Mouse (Mus musculus): ENCODE results near the gene Nucks1. TPM values are rescaled to one million over a fixed set of nuclear protein-coding genes. Genes with fewer than 3 reads are reported as not detected.
A peak's percentile ranks its signal among the peaks of the same experiment; 100 is the strongest.

The Nucks1 gene
- total RNA-seq, 1 experiment from 2014 or later = 79.3 TPM

DNA sequence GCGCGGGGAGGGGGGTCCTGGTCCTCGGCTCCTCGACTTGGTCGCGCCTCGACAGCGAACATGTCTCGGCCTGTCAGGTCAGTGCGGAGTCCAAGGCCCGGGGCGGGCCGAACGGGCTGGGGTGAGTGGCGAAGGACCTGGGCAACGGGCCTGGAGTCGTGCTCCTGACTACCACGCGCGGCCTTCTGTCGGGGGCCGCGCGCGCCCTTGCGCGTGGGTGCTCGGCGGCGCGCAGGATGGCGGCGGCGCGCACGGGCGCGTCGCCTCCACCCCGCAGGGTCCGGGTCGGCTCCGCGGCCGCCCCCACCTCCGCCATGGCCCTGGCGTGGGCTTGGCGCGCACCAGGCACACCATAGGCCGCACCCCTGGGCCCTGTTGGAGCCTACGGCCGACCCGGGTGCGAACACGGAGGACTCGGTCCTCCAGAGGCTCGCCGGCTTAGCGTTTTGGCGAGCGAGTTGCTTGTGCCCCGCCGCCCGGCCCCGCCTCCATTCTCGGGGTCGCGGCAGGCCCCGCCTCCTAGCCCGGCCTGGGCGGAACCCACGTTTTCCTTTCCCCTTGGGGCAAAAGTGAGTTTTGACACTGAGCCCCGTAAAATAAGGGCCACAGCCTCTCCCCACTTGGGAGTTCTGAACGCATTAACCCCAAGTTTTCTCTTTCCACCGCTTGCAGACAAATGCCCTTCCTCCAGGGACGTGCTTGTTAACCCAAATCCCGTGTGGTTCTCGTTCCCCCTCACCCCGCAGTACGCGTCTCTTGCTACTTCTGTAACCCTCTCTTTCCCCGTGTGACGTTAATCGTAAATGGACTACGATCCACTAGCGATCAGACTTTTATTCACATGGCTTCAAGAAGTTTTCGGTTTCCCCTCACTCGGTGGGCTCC is 582 bp downstream of the Nucks1 start:
- peak; percentile 34 for ATAC-seq (replicated peaks; ENCODE audit: insufficient number of reproducible peaks, low FRiP score, low TSS enrichment, poor library complexity, severe bottlenecking)

DNA sequence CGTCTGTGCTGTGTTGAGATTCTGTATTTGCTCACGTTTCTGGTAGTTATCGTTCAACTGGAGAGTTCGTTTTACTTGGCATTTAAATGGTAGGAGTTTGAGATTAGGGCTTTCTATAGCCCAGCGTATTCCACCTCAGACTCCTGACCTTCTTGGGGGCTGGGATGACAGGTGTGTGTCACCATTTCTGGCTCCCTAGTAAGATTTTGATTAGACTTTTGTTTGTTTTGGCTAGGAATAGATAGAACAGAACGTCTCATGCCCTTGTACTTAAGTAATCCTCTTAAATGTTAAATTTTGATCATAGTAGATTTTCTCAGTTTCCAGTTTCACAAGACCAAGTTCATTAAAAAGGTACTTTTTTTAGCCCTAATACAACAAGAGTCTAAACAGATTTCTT is 7.3 kb downstream of the Nucks1 start:
- no peak for ATAC-seq (replicated peaks; ENCODE audit: insufficient number of reproducible peaks, low FRiP score, low TSS enrichment, poor library complexity, severe bottlenecking)

DNA sequence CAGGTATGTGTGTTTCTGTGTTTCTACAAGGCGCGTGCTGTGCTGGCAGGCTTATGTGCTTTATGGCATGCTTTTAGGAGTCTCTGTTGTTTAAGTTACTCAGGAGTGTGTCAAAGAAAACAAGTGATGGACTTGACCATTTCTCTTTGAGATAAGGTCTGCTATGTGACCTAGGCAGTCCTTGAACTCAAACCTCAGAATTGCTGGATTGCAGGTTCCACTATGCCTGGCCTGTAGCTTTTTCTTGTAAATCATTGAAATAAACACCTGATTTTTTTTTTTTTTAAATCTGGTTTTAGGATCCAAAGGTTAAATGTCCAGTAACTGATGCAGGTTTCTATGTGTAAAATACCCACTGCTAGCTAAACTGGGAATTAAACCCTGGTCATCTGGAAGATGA is 8.7 kb downstream of the Nucks1 start:
- ATAC-seq (replicated peaks; ENCODE audit: insufficient number of reproducible peaks, low FRiP score, low TSS enrichment, poor library complexity, severe bottlenecking) = no peak

GRCm38 (mm10) chr1:131922100-131922499 is 11.8 kb downstream of the Nucks1 start:
- no peak for ATAC-seq (replicated peaks; ENCODE audit: insufficient number of reproducible peaks, low FRiP score, low TSS enrichment, poor library complexity, severe bottlenecking)

GRCm38 (mm10) chr1:131933471-131933870 is 23.1 kb downstream of the Nucks1 start:
- no peak for ATAC-seq (replicated peaks; ENCODE audit: insufficient number of reproducible peaks, low FRiP score, low TSS enrichment, poor library complexity, severe bottlenecking)

DNA sequence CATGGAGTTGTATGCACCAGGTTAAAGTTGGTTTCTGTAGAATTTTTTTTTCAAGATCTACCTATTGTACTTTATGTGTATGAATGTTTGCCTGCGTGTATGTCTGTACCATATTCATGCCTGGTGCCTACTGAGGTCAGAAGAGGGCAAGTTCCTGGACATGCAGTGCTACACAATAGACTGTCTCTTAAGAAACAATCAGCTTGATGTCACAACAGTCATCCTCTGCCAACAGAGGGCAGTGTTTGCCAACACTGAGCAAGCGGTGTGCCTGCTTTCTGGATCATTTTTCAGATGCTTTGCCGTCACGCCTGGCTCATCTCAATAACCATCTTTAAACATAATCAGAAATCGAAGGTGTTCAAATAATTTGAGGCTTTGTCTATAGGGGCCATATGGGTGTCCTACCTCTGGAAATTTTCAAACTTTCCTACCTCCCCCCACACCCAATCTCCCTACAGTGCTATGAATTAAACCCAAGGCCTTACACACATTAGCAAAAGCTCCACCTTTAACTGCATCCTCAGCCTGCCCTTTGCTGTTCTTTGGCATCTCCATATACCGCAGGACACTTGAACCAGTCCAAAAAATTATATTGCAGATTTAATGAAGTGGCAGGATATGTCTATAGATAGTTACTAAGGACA is 27.4 kb downstream of the Nucks1 start:
- ATAC-seq (replicated peaks; ENCODE audit: insufficient number of reproducible peaks, low FRiP score, low TSS enrichment, poor library complexity, severe bottlenecking) = 0 out of 2 replicates have a peak, but pooled peaks have one; percentile 43

DNA sequence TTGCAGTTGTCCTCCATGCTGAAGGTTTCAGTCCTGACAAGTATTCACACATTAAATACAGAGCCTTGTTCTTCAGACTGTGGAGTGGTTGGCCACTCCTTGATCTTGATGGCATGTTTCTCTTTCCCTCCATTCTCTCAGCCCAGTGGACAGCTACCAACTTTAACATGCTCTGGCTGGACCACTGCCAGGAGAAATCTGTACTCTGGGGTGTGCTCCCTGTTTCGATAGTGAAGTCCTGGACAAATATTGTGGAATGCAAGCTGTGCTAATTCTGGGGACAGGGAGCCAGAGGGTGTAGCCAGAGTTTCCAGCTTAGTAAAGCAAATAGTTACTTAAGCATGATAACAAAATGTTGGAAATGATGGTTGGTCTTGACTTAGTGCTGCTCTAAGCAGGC is 28.5 kb downstream of the Nucks1 start:
- ATAC-seq (replicated peaks; ENCODE audit: insufficient number of reproducible peaks, low FRiP score, low TSS enrichment, poor library complexity, severe bottlenecking) = no peak

- no peak for ATAC-seq (replicated peaks; ENCODE audit: insufficient number of reproducible peaks, low FRiP score, low TSS enrichment, poor library complexity, severe bottlenecking)
Observed at GRCm38 (mm10) chr1:131940711-131941244, 30.4 kb downstream of the Nucks1 start.

GRCm38 (mm10) chr1:131941501-131941900 is 31.2 kb downstream of the Nucks1 start:
- ATAC-seq (replicated peaks; ENCODE audit: insufficient number of reproducible peaks, low FRiP score, low TSS enrichment, poor library complexity, severe bottlenecking) = no peak

GRCm38 (mm10) chr1:131942621-131943590 is 32.6 kb downstream of the Nucks1 start:
- ATAC-seq (replicated peaks; ENCODE audit: insufficient number of reproducible peaks, low FRiP score, low TSS enrichment, poor library complexity, severe bottlenecking) = no peak

DNA sequence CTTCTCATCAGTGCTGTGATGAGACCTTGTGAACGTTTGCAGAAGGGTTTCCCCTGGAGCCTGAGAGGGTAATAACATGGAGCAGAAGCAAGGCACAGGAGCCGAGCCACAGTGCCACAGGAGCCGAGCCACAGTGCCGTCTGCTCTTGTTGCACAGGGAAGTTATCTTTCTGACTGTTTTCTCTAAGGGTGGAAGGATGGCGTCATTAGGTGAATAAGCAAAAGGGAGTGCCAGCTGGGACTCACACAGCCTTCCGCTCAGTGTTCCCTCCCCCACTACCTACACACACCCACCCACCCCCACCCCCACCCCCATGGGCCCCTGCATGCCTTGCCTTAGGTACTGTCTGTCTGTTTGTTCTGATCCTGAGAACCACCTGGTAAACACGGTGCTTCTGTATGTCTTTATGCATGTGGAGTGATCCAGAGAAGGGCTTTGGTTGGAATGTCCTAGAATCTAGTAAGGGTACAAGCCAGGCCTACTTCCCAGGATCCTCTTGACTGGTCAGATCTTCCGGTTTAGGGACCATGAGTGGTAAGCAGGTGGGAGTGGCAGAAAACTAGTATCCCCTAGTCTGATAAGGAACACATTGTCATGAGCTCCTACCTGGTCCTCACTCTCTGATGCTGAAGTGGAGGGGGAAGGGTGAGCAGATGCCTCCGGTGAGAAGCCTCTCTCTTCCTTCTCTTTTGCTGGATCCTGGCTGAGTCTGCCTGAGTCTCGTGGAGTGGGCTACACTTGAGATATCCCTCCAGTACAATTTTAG is 35.5 kb downstream of the Nucks1 start:
- no peak for ATAC-seq (replicated peaks; ENCODE audit: insufficient number of reproducible peaks, low FRiP score, low TSS enrichment, poor library complexity, severe bottlenecking)

DNA sequence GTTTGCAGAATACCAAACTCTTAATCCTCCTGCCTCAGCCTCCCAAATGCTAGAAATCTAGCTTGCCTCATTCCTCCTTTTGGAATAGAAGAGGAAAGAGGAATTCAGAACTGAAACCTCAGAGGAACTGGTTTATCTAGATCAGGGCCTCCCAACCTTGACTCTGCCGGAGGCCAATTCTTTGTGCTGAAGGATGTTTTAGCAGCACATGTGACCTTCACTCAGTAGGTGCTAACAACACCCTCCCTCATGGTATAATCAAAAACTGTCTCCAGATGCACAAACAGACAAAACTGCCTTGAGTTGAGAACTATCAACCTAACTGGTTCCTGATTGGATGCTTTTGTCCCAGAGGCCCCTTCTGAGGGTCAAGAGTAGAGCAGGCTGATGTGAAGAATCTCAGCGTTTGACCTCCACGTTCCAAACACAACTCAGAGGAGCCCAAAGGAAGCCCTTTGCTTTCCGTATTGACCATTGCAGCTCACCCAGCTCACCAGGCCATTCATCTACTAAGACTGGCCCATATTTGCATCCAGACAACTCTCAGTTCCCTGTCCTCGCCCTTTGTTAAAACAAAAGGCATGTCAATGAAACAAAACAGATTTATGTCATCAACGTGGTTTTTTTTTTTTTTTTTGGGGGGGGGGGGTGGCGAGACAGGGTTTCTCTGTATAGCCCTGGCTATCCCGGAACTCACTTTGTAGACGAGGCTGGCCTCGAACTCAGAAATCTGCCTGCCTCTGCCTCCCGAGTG is 36.3 kb downstream of the Nucks1 start:
- ATAC-seq (replicated peaks; ENCODE audit: insufficient number of reproducible peaks, low FRiP score, low TSS enrichment, poor library complexity, severe bottlenecking) = no peak

DNA sequence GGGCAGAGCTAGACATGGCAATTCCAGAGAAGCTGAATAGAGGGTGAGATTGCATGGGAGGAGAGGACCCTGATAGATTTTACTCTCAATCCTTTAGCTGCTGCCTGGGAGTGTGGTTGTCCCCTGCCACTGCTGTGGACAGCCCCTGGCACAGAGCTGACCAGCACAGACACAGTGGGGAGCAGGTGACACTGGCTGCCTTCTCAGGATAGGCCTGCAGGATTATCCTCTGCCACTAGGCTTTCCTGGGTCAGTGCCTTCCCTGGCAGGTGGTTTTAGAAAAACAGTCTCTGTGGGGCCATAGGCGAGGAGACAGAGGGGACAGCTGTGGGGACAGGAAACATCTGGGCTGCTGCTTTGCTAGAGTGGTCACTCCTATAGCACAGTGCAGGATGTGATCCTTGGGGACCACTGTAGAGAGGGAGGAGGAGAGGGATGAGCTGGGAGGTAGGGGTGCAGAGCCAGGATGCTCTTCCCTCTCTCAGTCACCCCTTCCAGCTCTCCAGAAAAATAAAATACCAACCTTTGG is 37.7 kb downstream of the Nucks1 start:
- no peak for ATAC-seq (replicated peaks; ENCODE audit: insufficient number of reproducible peaks, low FRiP score, low TSS enrichment, poor library complexity, severe bottlenecking)

DNA sequence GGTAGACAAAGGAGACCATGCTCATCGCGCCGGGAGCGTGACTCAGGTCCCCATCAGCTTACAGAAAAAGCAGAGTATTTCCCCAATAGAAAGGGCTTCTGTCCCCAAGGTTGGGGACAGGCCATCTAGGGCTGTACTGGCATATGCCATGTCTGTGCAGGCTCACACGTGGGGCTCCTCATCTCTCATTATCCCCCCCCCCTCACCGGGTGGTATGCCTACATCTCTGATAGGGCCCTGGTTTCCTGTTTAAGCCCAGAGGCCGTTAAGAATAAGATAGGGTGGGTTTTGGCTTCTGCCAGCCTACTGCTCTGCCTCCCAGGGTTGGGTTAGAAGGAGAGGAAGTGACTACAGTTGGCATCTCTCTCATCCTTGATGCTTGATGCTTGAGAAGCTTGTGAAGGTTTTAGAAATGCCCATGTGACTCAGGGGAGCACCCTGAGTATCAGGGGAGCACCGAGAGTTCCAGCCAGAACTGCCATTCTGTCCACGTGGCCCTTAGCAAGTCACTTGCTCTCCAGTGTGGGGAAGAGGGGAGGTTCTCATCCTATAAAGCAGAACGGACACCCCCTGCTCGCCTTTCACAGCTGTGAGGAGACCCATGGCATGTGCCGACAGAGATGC is 44.0 kb downstream of the Nucks1 start:
- no peak for ATAC-seq (replicated peaks; ENCODE audit: insufficient number of reproducible peaks, low FRiP score, low TSS enrichment, poor library complexity, severe bottlenecking)

DNA sequence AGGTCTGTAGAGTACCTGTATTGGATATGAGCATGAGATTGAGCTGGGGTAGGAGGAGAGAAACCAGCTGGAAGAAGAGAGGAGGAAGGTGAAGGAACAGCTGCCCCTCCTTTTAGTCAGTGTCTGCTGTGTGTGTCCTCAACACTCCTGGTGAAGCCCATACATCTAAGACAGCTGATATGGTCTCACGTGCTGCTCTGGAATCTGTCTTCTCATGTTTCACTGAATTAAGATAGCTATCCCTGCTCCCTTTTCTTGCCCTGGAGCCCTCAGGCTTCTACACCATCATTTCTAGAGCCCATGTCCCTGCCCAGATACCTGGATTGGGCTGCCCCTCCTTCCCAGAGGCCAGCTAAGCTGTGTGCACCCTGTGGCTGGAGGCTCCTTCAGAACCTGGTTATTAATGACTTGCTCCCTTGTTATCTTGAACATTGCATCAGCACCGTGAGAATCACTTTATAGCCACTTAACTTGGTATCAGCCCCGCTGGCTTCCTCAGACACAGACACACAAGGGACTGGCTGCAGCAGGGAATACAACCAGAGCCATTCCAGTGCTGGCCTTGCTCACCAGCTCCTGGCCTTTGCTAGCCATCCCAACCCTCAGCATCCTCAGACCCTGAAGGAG is 44.9 kb downstream of the Nucks1 start:
- no peak for ATAC-seq (replicated peaks; ENCODE audit: insufficient number of reproducible peaks, low FRiP score, low TSS enrichment, poor library complexity, severe bottlenecking)

GRCm38 (mm10) chr1:131957416-131957815 is 47.1 kb downstream of the Nucks1 start:
- no peak for ATAC-seq (replicated peaks; ENCODE audit: insufficient number of reproducible peaks, low FRiP score, low TSS enrichment, poor library complexity, severe bottlenecking)

Measured in monocyte, adult 5-6 weeks (primary cell).